ENCODE assay signal across 25 mouse cellular contexts in genomic region chr10:63947266-63947665, GRCm38 (mm10). TPM values are rescaled to one million over a fixed set of nuclear protein-coding genes. Genes with fewer than 3 reads are reported as not detected.
DNase-seq lines count a peak whose midpoint lies in the region; ATAC-seq lines count a peak whose summit lies in the region.
"Had no signal": no experiment of that assay in that cellular context is flagged by ENCODE, and none has a peak within 500 bp of the region (broad histone marks: within the 10 kb centered on the region; RNA-seq: fewer than 3 reads in every experiment).

No protein-coding gene starts in this region.

- no peak for ATAC-seq in heart, embryonic 12.5 days (ENCODE audit: insufficient number of reproducible peaks, low FRiP score)
- ATAC-seq: forebrain, embryonic 13.5 days had no signal

- H3K4me1 ChIP-seq in heart, embryonic 12.5 days (replicated peaks) = peaks cover 14% of the 10 kb centered on the region
- H3K4me1 ChIP-seq in limb, embryonic 10.5 days = no peaks in the 10 kb centered on the region
- H3K4me1 ChIP-seq: kidney, embryonic 15.5 days had no signal

- no peak overlapping the region for H3K4me2 ChIP-seq in heart, embryonic 12.5 days
- H3K4me2 ChIP-seq: forebrain, embryonic 13.5 days; heart, embryonic 15.5 days; kidney, embryonic 15.5 days; liver, embryonic 11.5 days; midbrain, embryonic 11.5 days; neural tube, embryonic 12.5 days had no signal

- 73% methylated on average over 4 of the region's 4 CpGs for WGBS in heart, embryonic 12.5 days
- 86% methylated on average over 4 of the region's 4 CpGs for WGBS in limb, embryonic 10.5 days

- no peak overlapping the region for H3K27ac ChIP-seq in heart, embryonic 12.5 days (ENCODE audit: poor library complexity, severe bottlenecking)
- no peak overlapping the region for H3K27ac ChIP-seq in limb, embryonic 10.5 days
- H3K27ac ChIP-seq: forebrain, embryonic 13.5 days; heart, embryonic 15.5 days; kidney, embryonic 15.5 days; macrophage; neural tube, embryonic 12.5 days had no signal

- no peaks in the 10 kb centered on the region for H3K27me3 ChIP-seq in heart, embryonic 12.5 days (replicated peaks)
- no peaks in the 10 kb centered on the region for H3K27me3 ChIP-seq in limb, embryonic 10.5 days (ENCODE audit: low read depth, poor library complexity, severe bottlenecking)
- H3K27me3 ChIP-seq: forebrain, embryonic 13.5 days; heart, embryonic 15.5 days; kidney, embryonic 15.5 days; neural tube, embryonic 12.5 days had no signal

- DNase-seq in heart, adult 11 months = peak; percentile 91
- DNase-seq in brain, adult 2 months (ENCODE audit: low read depth, low spot score) = peak; percentile 89
- DNase-seq in cerebellum, adult 8-10 months = peak; percentile 51
- peak; percentile 40 to 60 for DNase-seq in left cerebral cortex, adult 9 months (ENCODE audit: low spot score in 2 of 2)
- DNase-seq in adrenal gland, postnatal 14 days = no peak
- DNase-seq in limb, embryonic 10.5 days (ENCODE audit: low spot score) = no peak
- no peak for DNase-seq in spleen, adult 12 weeks (ENCODE audit: low spot score)
- DNase-seq: adrenal gland, postnatal 25 days; B cell, adult 2 months; heart, adult 18-20 months; lung, adult 2 months had no signal

- H3K36me3 ChIP-seq in heart, embryonic 12.5 days = no peaks in the 10 kb centered on the region
- no peaks in the 10 kb centered on the region for H3K36me3 ChIP-seq in limb, embryonic 10.5 days
- H3K36me3 ChIP-seq: heart, embryonic 15.5 days; kidney, embryonic 15.5 days; neural tube, embryonic 12.5 days had no signal

- no peaks in the 10 kb centered on the region for H3K9me3 ChIP-seq in heart, embryonic 12.5 days (replicated peaks)
- no peaks in the 10 kb centered on the region for H3K9me3 ChIP-seq in limb, embryonic 10.5 days (replicated peaks)
- H3K9me3 ChIP-seq: forebrain, embryonic 13.5 days; heart, embryonic 15.5 days; kidney, embryonic 15.5 days; neural tube, embryonic 12.5 days had no signal

- no peak overlapping the region for H3K4me3 ChIP-seq in heart, embryonic 12.5 days
- no peak overlapping the region for H3K4me3 ChIP-seq in limb, embryonic 10.5 days
- H3K4me3 ChIP-seq: forebrain, embryonic 13.5 days; heart, embryonic 15.5 days; kidney, embryonic 15.5 days; neural tube, embryonic 12.5 days had no signal

- no peak overlapping the region for H3K9ac ChIP-seq in heart, embryonic 12.5 days
- H3K9ac ChIP-seq: forebrain, embryonic 13.5 days; heart, embryonic 15.5 days; kidney, embryonic 15.5 days; neural tube, embryonic 12.5 days had no signal

RNA-seq across cellular contexts. Expression of gene Gm10118, which starts 20.0 kb away (rescaled TPM):
- 2.6 and 3.1 TPM in 2 replicates for polyA plus RNA-seq in heart, embryonic 12.5 days (2016; fragmentation: Nextera tagmentation; extraction: Ambion mirVana)
- total RNA-seq in adrenal gland, postnatal 14 days (2021) = not detected in 2 replicates
- polyA plus RNA-seq in limb, embryonic 10.5 days (2016; fragmentation: Nextera tagmentation; extraction: Ambion mirVana) = not detected in 2 replicates
- total RNA-seq: adrenal gland, postnatal 25 days; gastrocnemius, adult 8-10 months; heart, adult 18-20 months; hematopoietic stem cell, adult 5-6 weeks; monocyte, adult 5-6 weeks had no signal
- polyA plus RNA-seq: large intestine, adult 2 months; lung, adult 2 months; macrophage; small intestine, adult 2 months; thymus, postnatal 0 days had no signal

Comparison
In these comparisons a context has a peak if more than half of its experiments do, and no peak if none do; other contexts are left out.
1. DNase-seq: peak in heart, adult 11 months (single experiment), brain, adult 2 months (single experiment), cerebellum, adult 8-10 months (single experiment) and left cerebral cortex, adult 9 months (2 of 2); none in adrenal gland, postnatal 14 days (single experiment), limb, embryonic 10.5 days (single experiment) and spleen, adult 12 weeks (single experiment).